Mouse (Mus musculus) liver, embryonic 16.5 days (tissue): ENCODE measurements around the gene Megf8. TPM values are rescaled to one million over a fixed set of nuclear protein-coding genes. Genes with fewer than 3 reads are reported as not detected.
"Not testable (repeated sequence)": the region's sequence is repeated elsewhere in the genome, so short reads cannot be mapped to it uniquely, and the experiment has no call there.

ENCODE experiments used
- ATAC-seq: fragments of 200-750 bp; cut with Nextera tagmentation; 2 replicates; pipeline ENCODE4 v1.8.0; 2017; ENCODE audit warnings: low read depth, mild to moderate bottlenecking, moderate number of reproducible peaks, moderate library complexity
- H3K27ac ChIP-seq: fragments of 300-500 bp; sonication (generic); 2 replicates; pipeline ENCODE4 v1.5.1; 2014; ENCODE audit warnings: mild to moderate bottlenecking, low read length
- H3K27me3 ChIP-seq: fragments of 300-500 bp; sonication (generic); 2 replicates; pipeline ENCODE4 v1.6.1; 2014; ENCODE audit warnings: low read depth, low read length, mixed read lengths; ENCODE audit not compliant: control insufficient read depth, insufficient read depth
- H3K36me3 ChIP-seq: fragments of 300-500 bp; sonication (generic); 2 replicates; pipeline ENCODE4 v1.6.1; 2014; ENCODE audit warnings: mild to moderate bottlenecking; ENCODE audit not compliant: control insufficient read depth, insufficient read depth
- H3K4me1 ChIP-seq: fragments of 300-500 bp; sonication (generic); 2 replicates; pipeline ENCODE4 v1.6.1; 2014; ENCODE audit warnings: low read depth, low read length, mixed read lengths; ENCODE audit not compliant: control insufficient read depth
- H3K4me2 ChIP-seq: fragments of 300-500 bp; sonication (generic); 2 replicates; pipeline ENCODE4 v1.6.1; 2014; ENCODE audit warnings: low read depth, low read length, mixed read lengths
- H3K4me3 ChIP-seq: fragments of 300-500 bp; sonication (generic); 2 replicates; pipeline ENCODE4 v1.5.1; 2014; ENCODE audit warnings: low read depth, mild to moderate bottlenecking, low read length
- H3K9ac ChIP-seq: fragments of 300-500 bp; sonication (generic); 2 replicates; pipeline ENCODE4 v1.6.1; 2014; ENCODE audit warnings: low read depth, low read length
- H3K9me3 ChIP-seq: fragments of 300-500 bp; sonication (generic); replicated peaks from 2 replicates; pipeline ENCODE4 v1.6.1; 2016; ENCODE audit warnings: low read length; ENCODE audit not compliant: control insufficient read depth
- WGBS: fragments of 180-500 bp; shearing (Covaris S2); extraction: QIAGEN DNeasy Blood & Tissue Kit; methylation state at CpG from one replicate; pipeline ENCODE4 v1.1.7; 2014; ENCODE audit not compliant: insufficient replicate concordance; 5-methylcytosine and 5-hydroxymethylcytosine counted together
- polyA plus RNA-seq: library from polyadenylated mRNA; unstranded; fragments of >200 nt; fragmentation: Nextera tagmentation; extraction: Ambion mirVana; gene quantifications from 2 replicates; pipeline ENCODE4 v1.2.1, GENCODE M21; 2015

Gene Megf8
- polyA plus RNA-seq, 1 experiment from 2014 or later, result 0.90 TPM

DNA sequence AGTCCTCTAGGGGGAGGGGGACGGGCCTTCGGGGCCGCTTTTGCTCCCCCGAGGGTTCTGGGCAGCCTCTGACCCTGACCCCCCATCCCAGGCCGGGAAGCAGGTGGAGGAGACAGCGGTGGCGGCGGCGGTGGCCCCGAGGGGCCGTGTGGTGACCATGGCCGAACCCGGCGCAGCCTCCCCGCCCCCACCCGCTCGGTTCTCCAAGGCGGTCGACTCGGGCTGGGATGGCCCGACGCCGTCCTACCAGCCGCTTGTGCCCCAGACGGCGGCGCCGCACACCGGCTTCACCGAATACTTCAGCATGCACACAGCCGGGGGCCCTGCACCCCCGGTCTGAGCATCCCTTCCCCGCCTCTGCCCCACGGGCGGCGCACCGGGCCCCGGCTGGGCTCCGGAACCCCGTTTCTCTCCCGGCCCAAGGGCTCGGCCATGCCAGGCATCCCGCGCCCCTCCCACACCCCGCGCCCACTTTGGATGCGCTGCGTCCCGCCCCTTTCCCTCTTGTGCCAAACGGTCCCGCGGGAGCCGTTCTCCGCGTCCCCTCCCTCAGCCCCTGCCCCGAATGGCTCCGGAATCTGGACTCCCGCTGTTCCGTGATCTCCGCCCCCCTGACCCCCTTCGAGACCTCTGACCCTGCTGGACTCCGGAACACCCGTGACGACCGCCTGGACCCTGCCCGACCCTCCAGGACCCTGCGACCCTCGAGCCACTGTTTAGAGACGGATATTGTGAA lies 1.5 kb upstream of the Megf8 start:
- Histone ChIP-seq H3K36me3 (no peaks in the 10 kb centered on the region), H3K27ac (no peak overlapping the region), H3K4me2 (peak overlapping the region; percentile 69), H3K9me3 (no peaks in the 10 kb centered on the region), H3K9ac (no peak overlapping the region), H3K4me1 (peaks cover 13% of the 10 kb centered on the region), H3K27me3 (peaks cover 54% of the 10 kb centered on the region), H3K4me3 (peak overlapping the region; percentile 40)
- 2% methylated on average over 67 of the region's 69 CpGs for WGBS
- no peak for ATAC-seq

DNA sequence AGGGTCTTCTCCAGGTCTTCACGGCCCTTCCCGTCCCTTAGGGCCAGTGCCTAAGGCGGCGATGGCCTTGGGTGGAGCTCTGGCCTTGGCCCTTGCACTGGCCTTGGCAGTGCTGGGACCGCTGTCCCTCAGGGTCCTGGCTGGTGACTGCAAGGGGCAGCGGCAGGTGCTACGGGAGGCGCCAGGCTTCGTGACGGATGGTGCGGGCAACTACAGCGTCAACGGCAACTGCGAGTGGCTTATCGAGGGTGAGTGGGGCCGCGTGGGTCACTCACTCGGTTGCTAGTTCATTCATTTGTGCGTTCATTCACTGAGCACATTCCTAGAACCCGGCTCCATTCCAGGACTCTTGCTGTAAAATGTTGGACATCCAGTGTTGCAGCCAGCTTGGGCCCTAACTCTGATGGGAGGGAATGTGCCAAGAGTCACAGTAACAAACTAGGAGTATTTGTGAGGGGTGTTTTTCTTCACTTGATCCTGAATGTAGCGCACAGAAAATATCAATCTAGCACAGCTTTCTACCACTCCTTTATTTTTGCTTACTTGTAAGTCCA lies 559 bp downstream of the Megf8 start:
- peaks cover 43% of the 10 kb centered on the region for H3K27me3 ChIP-seq
- H3K27ac ChIP-seq, result no peak overlapping the region
- ATAC-seq, result 0 out of 2 replicates have a peak, but pooled peaks have one; percentile 10
- peaks cover 13% of the 10 kb centered on the region for H3K4me1 ChIP-seq
- WGBS, result 22% methylated on average over 21 of the region's 21 CpGs
- H3K9me3 ChIP-seq, result no peaks in the 10 kb centered on the region
- no peaks in the 10 kb centered on the region for H3K36me3 ChIP-seq
- H3K4me3 ChIP-seq, result peak overlapping the region; percentile 57
- H3K4me2 ChIP-seq, result peak overlapping the region; percentile 69
- H3K9ac ChIP-seq, result peak overlapping the region; percentile 16; the same call in 1 of the 2 replicates

DNA sequence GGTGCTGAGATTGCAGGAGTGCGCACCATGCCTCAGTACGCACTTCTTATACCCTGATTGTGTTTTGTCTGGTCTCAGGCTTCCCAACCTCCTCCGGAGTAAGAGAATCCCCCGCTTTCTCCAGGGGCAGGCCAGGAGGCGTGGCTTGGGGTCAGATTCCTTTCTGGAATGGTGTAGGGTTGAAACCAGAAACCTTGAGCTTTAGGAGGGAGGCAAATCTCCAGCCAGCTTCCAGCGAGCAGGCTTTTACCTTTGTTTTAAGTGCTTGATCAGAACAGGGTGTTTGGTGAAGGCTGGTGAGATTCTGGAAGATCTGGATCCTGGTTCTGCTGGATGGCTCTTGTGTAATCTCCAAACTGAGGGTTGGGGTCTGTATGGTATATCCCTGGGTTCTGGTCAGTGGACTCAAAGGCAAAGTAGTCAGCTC lies 5.1 kb downstream of the Megf8 start:
- Histone ChIP-seq H3K9me3 (no peaks in the 10 kb centered on the region), H3K9ac (no peak overlapping the region), H3K4me2 (no peak overlapping the region), H3K27ac (no peak overlapping the region), H3K27me3 (no peaks in the 10 kb centered on the region), H3K4me1 (peaks cover 3% of the 10 kb centered on the region; the same call in 1 of the 2 replicates), H3K4me3 (no peak overlapping the region), H3K36me3 (no peaks in the 10 kb centered on the region)
- WGBS, result 58% methylated on average over 6 of the region's 6 CpGs
- no peak for ATAC-seq

DNA sequence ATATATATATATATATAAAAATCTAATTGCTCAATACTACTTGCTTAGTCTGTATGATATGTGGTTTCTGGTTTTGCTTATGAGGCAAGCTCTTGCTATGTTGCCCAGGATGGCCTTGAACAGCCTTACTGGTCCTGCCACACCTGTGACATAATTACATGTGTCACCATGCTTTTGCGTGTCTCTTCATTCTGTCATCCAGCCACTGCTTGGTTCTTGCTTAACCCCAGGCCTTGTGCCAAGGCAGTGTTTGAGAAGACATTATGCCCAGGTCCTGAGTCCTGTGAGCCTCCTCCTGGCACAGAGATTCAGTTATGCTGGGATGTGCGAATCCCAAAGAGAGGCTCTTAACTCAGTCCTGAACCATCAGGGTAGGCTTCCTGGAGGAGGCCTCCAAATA lies 6.3 kb downstream of the Megf8 start:
- Histone ChIP-seq H3K27ac (no peak overlapping the region), H3K4me3 (no peak overlapping the region), H3K9me3 (no peaks in the 10 kb centered on the region), H3K36me3 (no peaks in the 10 kb centered on the region), H3K9ac (no peak overlapping the region), H3K27me3 (no peaks in the 10 kb centered on the region), H3K4me1 (no peaks in the 10 kb centered on the region), H3K4me2 (no peak overlapping the region)
- 76% methylated on average over 2 of the region's 2 CpGs for WGBS
- ATAC-seq, result no peak

DNA sequence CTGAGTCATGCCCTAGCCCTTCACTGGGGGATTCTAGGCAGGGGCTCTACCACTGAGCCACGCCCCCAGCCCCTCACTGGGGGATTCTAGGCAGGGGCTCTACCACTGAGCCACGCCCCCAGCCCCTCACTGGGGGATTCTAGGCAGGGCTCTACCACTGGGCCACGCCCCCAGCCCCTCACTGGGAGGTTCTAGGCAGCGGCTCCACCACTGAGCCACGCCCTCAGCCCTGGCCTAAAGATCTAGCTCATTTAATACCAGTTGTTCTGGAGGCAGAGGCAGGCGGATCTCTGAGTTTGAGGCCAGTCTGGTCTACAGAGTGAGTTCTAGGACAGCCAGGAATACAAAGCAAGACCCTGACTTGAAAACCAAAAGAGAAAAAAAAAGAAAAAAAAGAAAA lies 8.5 kb downstream of the Megf8 start:
- H3K4me1 ChIP-seq, H3K27ac ChIP-seq, H3K4me2 ChIP-seq, ATAC-seq, H3K9me3 ChIP-seq, H3K4me3 ChIP-seq, H3K36me3 ChIP-seq, H3K9ac ChIP-seq, H3K27me3 ChIP-seq: not testable (repeated sequence)
- WGBS, result 54% methylated on average over 6 of the region's 6 CpGs

DNA sequence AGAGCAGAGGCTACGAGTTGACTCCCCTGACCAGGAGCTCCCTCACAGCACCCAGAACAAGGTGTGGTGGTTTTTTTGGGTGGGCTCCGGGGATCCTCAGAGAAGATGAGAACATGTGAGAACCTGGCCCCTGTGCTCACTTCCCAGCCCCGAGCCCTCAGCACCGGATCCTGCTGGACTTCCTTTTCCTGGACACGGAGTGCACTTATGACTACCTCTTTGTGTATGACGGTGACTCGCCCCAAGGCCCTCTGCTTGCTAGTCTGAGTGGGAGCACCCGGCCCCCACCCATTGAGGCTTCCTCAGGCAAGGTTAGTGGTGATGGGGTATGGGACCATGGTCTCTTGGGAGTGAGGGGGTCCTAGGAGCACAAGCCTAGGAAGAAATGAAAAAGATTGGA lies 9.3 kb downstream of the Megf8 start:
- no peaks in the 10 kb centered on the region for H3K27me3 ChIP-seq
- WGBS, result 52% methylated on average over 8 of the region's 8 CpGs
- no peaks in the 10 kb centered on the region for H3K36me3 ChIP-seq
- no peak overlapping the region for H3K9ac ChIP-seq
- no peaks in the 10 kb centered on the region for H3K9me3 ChIP-seq
- no peak for ATAC-seq
- no peak overlapping the region for H3K4me2 ChIP-seq
- no peak overlapping the region for H3K27ac ChIP-seq
- H3K4me1 ChIP-seq, result no peaks in the 10 kb centered on the region; the same call in 1 of the 2 replicates
- H3K4me3 ChIP-seq, result no peak overlapping the region

DNA sequence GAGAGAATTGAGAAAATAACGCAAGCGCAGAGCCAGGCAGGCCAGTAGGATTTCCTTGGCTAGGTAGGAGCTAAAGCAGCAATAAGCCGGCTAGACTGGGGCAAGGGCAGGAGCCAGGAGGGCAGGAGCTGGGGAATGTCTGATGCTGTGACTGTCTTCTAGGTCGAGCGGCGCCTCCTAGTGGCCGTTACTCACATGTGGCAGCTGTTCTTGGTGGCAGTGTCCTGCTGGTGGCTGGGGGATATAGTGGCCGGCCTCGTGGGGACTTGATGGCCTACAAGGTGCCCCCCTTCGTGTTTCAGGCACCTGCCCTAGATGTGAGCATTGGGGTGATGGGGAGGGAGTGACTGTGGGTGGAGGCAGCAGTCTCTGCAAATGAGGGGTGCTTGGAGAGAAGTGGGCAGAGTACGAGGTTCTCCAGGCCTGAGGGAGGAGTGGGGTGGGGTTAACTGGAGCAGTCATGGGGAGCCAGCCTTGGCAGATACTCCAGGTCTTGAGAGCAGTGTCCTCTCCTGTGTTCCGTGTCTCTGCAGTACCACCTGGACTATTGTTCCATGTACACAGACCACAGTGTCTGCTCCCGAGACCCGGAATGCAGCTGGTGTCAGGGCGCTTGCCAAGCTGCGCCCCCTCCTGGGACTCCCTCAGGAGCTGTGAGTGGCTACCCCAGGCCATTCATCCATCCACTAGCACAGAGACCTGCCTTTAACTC lies 16.8 kb downstream of the Megf8 start:
- WGBS, result 41% methylated on average over 16 of the region's 16 CpGs
- no peak overlapping the region for H3K9ac ChIP-seq
- no peaks in the 10 kb centered on the region for H3K36me3 ChIP-seq
- no peak overlapping the region for H3K4me2 ChIP-seq
- H3K4me3 ChIP-seq, result no peak overlapping the region
- no peak overlapping the region for H3K27ac ChIP-seq
- H3K4me1 ChIP-seq, result no peaks in the 10 kb centered on the region; the same call in 1 of the 2 replicates
- no peaks in the 10 kb centered on the region for H3K9me3 ChIP-seq
- ATAC-seq, result peak; percentile 51
- no peaks in the 10 kb centered on the region for H3K27me3 ChIP-seq

DNA sequence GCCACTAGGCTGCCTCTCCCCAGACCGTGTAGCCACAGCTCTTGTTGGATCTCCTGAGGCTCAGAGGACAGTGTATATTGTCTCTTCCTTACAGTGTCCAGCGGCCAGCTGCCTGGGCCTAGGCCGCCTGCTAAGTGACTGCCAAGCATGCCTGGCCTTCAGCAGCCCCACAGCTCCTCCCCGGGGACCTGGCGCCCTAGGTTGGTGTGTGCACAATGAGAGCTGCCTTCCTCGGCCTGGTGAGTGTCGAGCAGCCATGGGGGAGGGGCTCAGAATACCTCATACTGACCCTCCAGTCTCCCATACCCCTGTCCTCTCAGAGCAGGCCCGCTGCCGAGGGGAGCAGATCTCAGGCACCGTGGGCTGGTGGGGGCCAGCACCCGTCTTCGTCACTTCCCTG lies 17.5 kb downstream of the Megf8 start:
- 61% methylated on average over 12 of the region's 12 CpGs for WGBS
- ATAC-seq, result no peak
- H3K9me3 ChIP-seq, result no peaks in the 10 kb centered on the region

DNA sequence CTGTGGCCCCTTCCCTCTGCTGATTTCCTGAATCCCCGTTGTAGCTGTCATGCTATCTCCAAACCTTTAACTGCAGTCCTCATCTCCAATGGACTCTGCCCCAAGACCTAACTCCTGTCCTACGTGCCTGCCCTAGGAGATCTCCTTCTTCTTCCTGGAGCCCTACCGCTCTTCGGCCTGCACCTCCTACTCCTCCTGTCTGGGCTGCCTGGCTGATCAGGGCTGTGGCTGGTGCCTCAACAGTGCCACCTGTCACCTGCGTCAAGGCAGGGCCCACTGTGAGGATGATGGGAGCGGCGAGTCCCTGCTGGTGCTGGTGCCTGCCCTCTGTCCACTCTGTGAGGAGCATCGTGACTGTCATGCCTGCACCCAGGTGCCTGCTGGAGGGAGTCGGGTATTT lies 22.4 kb downstream of the Megf8 start:
- no peak overlapping the region for H3K4me2 ChIP-seq
- no peak overlapping the region for H3K27ac ChIP-seq
- no peak overlapping the region for H3K9ac ChIP-seq
- ATAC-seq, result no peak
- H3K9me3 ChIP-seq, result no peaks in the 10 kb centered on the region
- no peaks in the 10 kb centered on the region for H3K4me1 ChIP-seq
- H3K27me3 ChIP-seq, result no peaks in the 10 kb centered on the region
- H3K36me3 ChIP-seq, result no peaks in the 10 kb centered on the region
- H3K4me3 ChIP-seq, result no peak overlapping the region
- 74% methylated on average over 9 of the region's 9 CpGs for WGBS

More for the DNA sequence above, 17.5 kb downstream of the Megf8 start:
- Histone ChIP-seq H3K36me3 (no peaks in the 10 kb centered on the region), H3K4me3 (no peak overlapping the region), H3K4me2 (no peak overlapping the region), H3K27me3 (no peaks in the 10 kb centered on the region), H3K4me1 (no peaks in the 10 kb centered on the region; the same call in 1 of the 2 replicates), H3K9ac (no peak overlapping the region), H3K27ac (no peak overlapping the region)
